Mouse (Mus musculus): ENCODE results near the gene Anp32a. TPM values are rescaled to one million over a fixed set of nuclear protein-coding genes. Genes with fewer than 3 reads are reported as not detected.
A peak's percentile ranks its signal among the peaks of the same experiment; 100 is the strongest.

Anp32a gene
- polyA plus RNA-seq, 1 experiment from 2014 or later, result 246 TPM

DNA sequence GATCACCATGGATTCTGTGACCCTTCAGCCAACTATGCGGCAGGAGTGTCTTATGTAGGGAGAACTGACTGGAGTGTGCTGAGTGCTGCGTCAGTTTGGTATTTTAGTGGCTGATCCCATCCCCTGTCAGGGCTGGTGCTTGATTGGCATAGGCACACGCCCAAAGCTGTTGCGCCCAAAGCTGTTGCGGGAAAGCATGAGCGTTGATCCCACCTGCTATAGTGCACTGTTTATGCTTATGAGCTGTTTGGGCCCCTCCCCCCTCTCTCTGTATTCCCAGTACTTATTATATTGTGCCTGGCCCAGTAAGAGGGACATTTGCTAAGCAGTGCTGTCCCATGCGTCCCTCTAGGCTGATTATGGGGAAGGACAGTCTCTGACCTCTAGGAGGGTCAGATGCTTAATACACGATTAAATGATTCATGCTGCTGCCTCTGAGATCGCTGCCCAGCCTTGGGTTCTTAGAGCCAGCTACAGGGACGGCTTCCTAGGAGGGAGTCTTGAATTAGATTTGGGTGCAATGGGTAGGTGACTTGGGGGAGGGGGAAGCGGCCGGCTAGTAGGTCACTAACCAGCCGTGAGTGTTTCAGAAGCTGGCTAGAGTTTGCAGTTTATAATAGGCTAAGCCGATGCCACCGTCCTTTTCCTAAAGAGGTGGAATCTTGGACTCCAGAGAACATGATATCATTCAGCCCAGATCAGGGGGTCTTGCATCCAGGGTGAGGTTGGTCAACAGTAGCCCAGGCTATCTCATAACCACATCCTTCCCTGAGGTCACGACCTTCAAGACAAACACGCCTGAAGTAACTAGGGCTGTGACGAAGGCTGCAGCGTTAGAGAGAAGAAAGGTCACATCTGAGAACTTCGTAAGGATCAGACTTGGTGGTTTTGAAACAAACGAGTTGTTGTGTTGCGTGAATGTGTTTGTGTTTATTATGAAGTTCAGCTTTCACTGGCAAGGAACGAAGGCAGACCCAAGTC lies 25.7 kb downstream of the Anp32a start:
- Histone ChIP-seq H3K4me1 (peaks cover 91% of the 10 kb centered on the region), H3K36me3 (peaks cover 40% of the 10 kb centered on the region), H3K27ac (no peak overlapping the region), H3K27me3 (ENCODE audit: low read depth, poor library complexity, severe bottlenecking) (no peaks in the 10 kb centered on the region), H3K9me3 (replicated peaks) (no peaks in the 10 kb centered on the region), H3K4me3 (no peak overlapping the region)
- no peak for DNase-seq (ENCODE audit: low spot score)
- WGBS, result 75% methylated on average over 23 of the region's 23 CpGs

DNA sequence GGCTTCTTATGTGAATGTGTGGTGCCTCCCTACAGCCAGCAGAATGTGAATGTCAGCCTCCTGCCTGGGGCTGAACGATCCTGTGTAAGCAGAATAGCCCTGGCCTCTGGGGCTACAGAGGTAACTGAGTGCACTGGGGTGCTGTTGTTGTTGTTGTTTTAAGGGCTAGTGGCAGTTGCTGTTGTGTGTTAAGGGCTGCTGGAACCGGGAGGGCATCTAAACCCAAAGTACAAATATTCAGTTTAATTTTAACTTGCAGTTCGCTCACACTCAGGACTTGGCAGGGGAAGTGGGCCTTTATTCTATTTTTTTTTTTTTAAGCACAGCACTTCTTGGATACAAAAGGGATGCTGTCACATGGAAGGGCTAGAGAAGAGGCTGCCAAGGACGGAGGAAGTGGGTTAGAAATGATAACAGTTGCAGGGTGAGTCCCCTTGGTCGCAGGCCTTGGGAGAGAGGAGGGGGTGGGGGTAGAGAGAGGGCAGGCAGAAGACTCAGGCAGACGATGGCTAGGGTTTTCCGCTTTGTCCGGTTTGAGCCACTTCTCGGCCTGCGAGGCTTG lies 26.5 kb downstream of the Anp32a start:
- no peak for DNase-seq (ENCODE audit: low spot score)
- WGBS, result 67% methylated on average over 10 of the region's 10 CpGs

DNA sequence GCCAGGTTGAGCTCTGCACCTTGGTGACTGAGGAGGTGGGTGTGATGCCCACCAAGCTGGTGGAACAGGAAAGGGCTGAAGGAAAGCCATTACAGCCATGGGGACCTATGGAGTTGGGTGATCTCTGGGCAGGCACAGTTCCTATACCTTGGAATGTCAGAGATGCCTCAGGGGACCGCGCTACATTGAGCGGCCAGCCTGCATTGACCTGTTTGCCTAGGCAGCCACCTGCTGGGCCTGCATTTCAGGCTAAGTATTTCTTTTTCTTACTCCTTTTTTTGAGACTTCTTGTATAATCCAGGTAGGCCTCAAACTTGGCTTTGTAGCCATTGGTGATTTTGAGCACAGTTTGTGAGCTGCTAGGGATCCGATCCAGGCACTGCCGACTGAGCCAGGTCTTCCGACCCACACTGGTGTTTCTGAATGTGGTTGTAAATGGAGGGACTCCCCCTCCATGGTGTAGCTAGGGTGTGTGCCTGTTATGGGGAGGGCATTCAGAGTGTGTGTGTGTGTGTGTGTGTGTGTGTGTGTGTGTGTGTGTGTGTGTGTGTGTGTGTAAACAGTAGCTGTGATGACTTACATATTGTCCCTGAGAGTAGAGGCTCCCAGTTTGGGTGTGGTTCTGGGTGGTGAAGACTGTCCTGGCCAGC lies 27.3 kb downstream of the Anp32a start:
- no peaks in the 10 kb centered on the region for H3K27me3 ChIP-seq (ENCODE audit: low read depth, poor library complexity, severe bottlenecking)
- no peaks in the 10 kb centered on the region for H3K9me3 ChIP-seq (replicated peaks)
- no peak overlapping the region for H3K4me3 ChIP-seq
- peaks cover 89% of the 10 kb centered on the region for H3K4me1 ChIP-seq
- no peak overlapping the region for H3K27ac ChIP-seq
- 86% methylated on average over 6 of the region's 6 CpGs for WGBS
- DNase-seq (ENCODE audit: low spot score), result no peak
- peaks cover 53% of the 10 kb centered on the region for H3K36me3 ChIP-seq

More for the DNA sequence above, 26.5 kb downstream of the Anp32a start:
- H3K27me3 ChIP-seq (ENCODE audit: low read depth, poor library complexity, severe bottlenecking), result no peaks in the 10 kb centered on the region
- no peak overlapping the region for H3K27ac ChIP-seq
- no peak overlapping the region for H3K4me3 ChIP-seq
- H3K36me3 ChIP-seq, result peaks cover 45% of the 10 kb centered on the region
- no peaks in the 10 kb centered on the region for H3K9me3 ChIP-seq (replicated peaks)
- H3K4me1 ChIP-seq, result peaks cover 89% of the 10 kb centered on the region

DNA sequence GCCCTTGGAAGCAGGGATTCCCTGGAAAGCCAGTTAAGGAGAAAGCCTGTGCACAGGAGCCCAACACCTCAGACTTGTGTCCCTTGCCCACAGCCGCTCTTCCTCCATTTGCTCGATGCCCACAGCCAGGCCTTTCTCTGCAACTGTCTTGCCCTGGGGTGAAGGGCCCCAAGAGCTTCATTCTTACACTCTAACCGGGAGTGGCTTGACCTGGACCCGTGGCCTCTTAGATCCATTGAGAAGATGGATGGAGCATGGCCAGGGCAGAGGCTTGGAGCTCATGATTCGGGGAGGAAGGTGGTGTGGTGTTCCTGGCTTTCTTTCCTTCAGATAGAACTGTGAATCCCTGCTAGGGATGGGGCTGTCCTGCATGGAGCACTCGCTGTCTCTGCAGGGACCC lies 28.1 kb downstream of the Anp32a start:
- WGBS, result 76% methylated on average over 6 of the region's 6 CpGs
- Histone ChIP-seq H3K4me1 (peaks cover 85% of the 10 kb centered on the region), H3K4me3 (no peak overlapping the region), H3K9me3 (replicated peaks) (no peaks in the 10 kb centered on the region), H3K27ac (no peak overlapping the region), H3K27me3 (ENCODE audit: low read depth, poor library complexity, severe bottlenecking) (no peaks in the 10 kb centered on the region), H3K36me3 (peaks cover 61% of the 10 kb centered on the region)
- DNase-seq (ENCODE audit: low spot score), result no peak

DNA sequence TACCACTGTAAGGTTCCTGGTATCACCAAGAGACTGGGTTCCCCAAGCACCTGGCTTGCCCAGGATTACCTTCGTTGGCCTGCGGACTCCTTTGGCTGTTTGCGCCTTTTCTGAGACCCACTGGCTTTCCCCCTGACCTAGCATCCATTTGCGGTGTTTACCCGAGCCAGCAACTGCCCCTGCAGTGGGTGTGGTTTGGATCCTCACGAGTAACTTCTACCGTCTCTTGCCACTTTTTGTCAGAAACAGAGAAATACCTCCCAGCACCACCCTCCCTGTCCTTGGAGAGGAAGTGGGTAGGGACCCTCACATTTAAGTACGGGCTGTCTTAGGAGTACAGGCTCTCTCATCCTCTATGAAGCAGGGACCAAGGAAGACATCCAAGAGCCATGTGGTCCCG lies 29.1 kb downstream of the Anp32a start:
- H3K27ac ChIP-seq, result no peak overlapping the region
- no peaks in the 10 kb centered on the region for H3K27me3 ChIP-seq (ENCODE audit: low read depth, poor library complexity, severe bottlenecking)
- peaks cover 71% of the 10 kb centered on the region for H3K36me3 ChIP-seq
- H3K4me1 ChIP-seq, result peaks cover 78% of the 10 kb centered on the region
- WGBS, result 80% methylated on average over 9 of the region's 9 CpGs
- DNase-seq (ENCODE audit: low spot score), result no peak
- no peak overlapping the region for H3K4me3 ChIP-seq
- H3K9me3 ChIP-seq (replicated peaks), result no peaks in the 10 kb centered on the region

DNA sequence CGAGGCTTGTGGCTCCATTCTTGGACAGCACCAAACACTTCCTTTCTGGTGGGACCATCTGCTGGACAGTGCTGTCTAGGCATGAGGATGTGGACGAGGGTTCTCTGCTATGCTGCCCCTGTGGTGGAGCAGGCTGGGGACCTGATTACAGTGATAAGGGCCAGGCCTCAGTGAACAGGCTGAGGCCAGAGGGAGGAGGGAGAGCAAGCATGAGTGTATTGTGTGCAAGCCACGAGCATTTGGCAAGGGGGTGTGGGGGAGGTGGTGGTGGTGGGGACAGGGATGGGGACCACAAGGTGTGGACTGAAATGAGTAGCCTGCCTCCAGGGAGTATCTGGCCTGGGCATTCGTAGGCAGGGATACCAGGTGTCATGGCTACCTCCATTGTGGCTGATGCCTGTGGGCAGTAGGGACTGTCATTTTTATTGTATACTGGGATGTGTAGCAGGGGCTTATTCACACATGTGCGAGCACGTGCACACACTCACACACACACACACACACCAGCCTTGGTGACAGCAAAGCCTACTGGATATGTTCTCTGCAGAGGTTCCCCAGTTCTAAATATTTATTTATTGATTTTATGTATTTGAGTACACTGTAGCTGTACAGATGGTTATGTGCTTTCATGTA lies 29.7 kb downstream of the Anp32a start:
- no peak for DNase-seq (ENCODE audit: low spot score)
- Histone ChIP-seq H3K27ac (no peak overlapping the region), H3K36me3 (peaks cover 77% of the 10 kb centered on the region), H3K4me3 (no peak overlapping the region), H3K27me3 (ENCODE audit: low read depth, poor library complexity, severe bottlenecking) (no peaks in the 10 kb centered on the region), H3K9me3 (replicated peaks) (no peaks in the 10 kb centered on the region), H3K4me1 (peaks cover 72% of the 10 kb centered on the region)
- WGBS, result 80% methylated on average over 6 of the region's 6 CpGs

DNA sequence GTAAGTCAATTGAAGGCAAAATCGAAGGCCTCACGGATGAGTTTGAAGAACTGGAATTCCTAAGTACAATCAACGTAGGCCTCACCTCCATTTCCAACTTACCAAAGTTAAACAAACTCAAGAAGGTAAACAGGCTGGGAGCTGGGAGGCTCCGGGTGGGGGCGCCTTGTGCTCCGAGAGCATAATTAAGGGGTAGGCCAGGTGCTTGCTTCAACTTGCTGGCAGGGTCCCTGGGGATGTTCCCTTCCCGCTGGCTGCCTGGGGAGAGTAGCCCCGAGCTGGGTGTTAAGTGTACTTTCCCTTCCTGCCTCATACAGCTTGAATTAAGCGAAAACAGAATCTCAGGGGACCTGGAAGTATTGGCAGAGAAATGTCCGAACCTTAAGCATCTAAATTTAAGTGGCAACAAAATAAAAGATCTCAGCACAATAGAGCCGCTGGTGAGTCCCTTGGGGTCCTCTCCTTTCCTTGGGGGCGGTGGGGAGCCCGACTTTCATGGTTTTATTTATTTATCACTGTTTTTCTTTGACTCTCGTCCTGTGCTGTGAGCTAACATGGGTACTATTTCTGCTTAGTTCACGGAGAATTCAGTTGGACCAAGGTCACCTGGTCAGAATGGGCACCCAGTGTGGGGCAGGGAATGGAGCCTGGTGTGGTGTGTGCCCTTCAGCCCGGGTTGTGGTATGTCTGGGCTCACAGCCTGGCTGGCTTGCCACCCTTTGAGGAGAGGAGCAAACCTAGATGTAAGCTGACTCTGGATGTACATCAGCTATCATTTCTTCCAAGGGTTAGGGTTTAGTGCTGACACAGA lies 30.9 kb downstream of the Anp32a start:
- H3K27me3 ChIP-seq (ENCODE audit: low read depth, poor library complexity, severe bottlenecking), result no peaks in the 10 kb centered on the region
- 81% methylated on average over 16 of the region's 16 CpGs for WGBS
- H3K36me3 ChIP-seq, result peaks cover 89% of the 10 kb centered on the region
- H3K9me3 ChIP-seq (replicated peaks), result no peaks in the 10 kb centered on the region
- DNase-seq (ENCODE audit: low spot score), result no peak
- H3K4me3 ChIP-seq, result no peak overlapping the region
- H3K4me1 ChIP-seq, result peaks cover 60% of the 10 kb centered on the region
- H3K27ac ChIP-seq, result no peak overlapping the region

DNA sequence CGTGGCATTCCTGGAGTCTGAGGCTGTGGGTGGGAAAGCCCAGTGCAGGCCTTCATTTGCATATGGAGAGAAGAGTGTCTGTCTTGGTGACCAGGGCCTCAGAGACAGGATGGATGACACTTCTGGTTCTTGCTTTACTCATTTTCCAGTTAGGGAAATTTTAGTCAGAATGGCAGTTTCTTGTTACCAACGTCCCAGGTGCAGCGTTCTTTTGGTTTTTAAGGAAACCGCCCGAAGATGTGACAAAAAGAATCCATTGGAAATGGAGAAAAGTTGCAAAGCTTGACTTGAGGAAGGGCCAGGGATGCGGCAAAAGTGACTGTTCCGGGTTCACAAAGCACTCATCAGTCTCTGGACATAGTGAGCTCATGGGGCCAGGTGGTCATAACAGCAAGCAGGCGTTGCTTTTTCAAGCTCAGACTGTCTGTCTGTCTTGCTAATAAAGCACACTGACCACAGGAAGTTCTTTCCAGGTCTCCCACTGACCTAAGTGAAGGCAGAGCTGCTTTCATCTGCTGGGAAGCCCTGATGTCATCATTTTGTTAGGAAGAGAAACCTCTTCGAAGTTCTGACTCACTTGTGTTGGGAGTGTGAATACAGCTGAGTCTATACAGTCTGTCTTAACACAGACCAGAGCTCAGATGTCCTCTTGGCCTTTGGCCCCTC lies 31.6 kb downstream of the Anp32a start:
- H3K4me1 ChIP-seq, result peaks cover 53% of the 10 kb centered on the region
- no peaks in the 10 kb centered on the region for H3K9me3 ChIP-seq (replicated peaks)
- peaks cover 96% of the 10 kb centered on the region for H3K36me3 ChIP-seq
- no peak for DNase-seq (ENCODE audit: low spot score)
- H3K27me3 ChIP-seq (ENCODE audit: low read depth, poor library complexity, severe bottlenecking), result no peaks in the 10 kb centered on the region
- no peak overlapping the region for H3K4me3 ChIP-seq
- 86% methylated on average over 9 of the region's 9 CpGs for WGBS
- no peak overlapping the region for H3K27ac ChIP-seq

DNA sequence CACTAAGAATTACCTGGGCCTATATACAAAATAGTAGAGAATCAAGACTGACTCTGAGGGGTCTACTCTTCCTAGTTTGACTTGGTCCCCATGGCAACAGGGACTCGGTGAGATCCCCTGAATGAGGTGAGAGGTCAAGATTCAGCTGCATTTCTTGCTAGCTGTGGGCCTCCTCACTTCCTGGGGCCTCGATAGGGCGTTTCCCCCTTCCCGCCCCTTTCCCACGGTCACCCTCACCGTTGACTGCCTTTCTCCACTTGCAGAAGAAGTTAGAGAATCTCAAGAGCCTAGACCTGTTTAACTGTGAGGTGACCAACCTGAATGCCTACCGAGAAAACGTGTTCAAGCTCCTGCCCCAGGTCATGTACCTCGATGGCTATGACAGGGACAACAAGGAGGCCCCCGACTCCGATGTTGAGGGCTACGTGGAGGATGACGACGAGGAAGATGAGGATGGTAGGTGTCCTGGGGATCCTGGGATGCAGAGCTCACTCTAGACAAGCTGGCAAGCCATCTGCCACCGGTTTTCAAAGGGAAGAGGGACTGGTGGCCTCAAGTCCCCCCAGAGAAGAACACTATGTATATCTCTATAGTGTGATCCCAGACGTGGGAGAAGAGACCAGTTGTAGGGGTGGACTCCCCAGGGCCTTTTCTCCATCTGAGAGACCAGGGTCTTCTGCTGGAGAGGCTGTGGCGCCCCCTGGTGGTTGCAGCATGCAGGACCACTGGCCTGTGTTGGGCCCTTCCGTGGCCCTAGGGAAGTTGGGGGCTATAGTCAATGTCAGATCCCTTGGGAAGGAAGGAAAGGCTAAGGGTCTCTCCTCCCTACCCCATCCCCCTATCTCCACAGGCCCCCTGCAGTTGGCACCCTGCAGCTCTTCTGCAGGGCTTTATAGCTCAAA lies 32.4 kb downstream of the Anp32a start:
- peak; percentile 71 for DNase-seq (ENCODE audit: low spot score)
- Histone ChIP-seq H3K27ac (0 out of 2 replicates have a peak overlapping the region, but pooled peaks have one; percentile 23), H3K9me3 (replicated peaks) (no peaks in the 10 kb centered on the region), H3K4me3 (no peak overlapping the region), H3K4me1 (peaks cover 45% of the 10 kb centered on the region), H3K36me3 (peaks cover 98% of the 10 kb centered on the region), H3K27me3 (ENCODE audit: low read depth, poor library complexity, severe bottlenecking) (no peaks in the 10 kb centered on the region)
- 69% methylated on average over 18 of the region's 18 CpGs for WGBS

DNA sequence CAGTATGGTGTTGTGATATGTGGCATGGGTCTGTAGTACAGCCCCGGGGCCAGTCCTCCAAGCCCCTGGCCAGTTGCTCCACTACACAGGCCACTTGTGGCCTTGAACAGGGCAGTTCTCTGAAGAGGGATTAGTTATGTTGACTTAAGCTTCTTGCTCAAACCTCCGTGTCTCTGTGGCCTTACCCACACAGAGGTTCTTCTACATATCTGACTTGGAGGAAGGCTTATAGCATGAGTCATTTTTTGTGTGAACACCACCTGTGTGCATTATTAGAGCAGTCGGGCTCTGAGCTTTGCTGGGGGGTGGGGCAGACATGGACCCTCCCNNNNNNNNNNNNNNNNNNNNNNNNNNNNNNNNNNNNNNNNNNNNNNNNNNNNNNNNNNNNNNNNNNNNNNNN lies 33.2 kb downstream of the Anp32a start:
- no peak overlapping the region for H3K27ac ChIP-seq
- H3K27me3 ChIP-seq (ENCODE audit: low read depth, poor library complexity, severe bottlenecking), result no peaks in the 10 kb centered on the region
- 86% methylated on average over 3 of the region's 3 CpGs for WGBS
- H3K9me3 ChIP-seq (replicated peaks), result no peaks in the 10 kb centered on the region
- no peak for DNase-seq (ENCODE audit: low spot score)
- peaks cover 38% of the 10 kb centered on the region for H3K4me1 ChIP-seq
- peaks cover 96% of the 10 kb centered on the region for H3K36me3 ChIP-seq
- no peak overlapping the region for H3K4me3 ChIP-seq

DNA sequence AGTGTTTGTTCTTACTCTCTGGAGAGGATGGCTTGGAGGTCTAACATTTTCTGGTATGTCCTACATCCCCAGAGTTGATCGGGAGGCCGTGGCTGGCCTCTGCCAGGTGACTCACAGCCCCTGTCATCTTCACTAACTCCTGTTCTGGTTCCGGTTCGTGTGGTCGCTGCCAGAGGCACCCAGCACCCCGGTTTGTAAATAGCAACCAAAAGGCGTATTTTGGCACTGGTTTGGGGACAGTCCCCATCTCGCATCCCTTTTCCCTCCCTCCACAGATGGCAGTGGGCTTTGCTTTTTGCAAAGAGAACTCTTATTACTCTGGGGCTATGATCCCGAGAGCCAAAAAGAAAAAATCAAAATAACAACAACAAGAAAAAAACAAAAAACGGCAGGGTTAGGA lies 36.8 kb downstream of the Anp32a start:
- Histone ChIP-seq H3K27ac (no peak overlapping the region), H3K36me3 (peaks cover 77% of the 10 kb centered on the region), H3K4me3 (no peak overlapping the region), H3K4me1 (peaks cover 16% of the 10 kb centered on the region), H3K27me3 (ENCODE audit: low read depth, poor library complexity, severe bottlenecking) (no peaks in the 10 kb centered on the region), H3K9me3 (replicated peaks) (no peaks in the 10 kb centered on the region)
- DNase-seq (ENCODE audit: low spot score), result no peak
- 95% methylated on average over 10 of the region's 10 CpGs for WGBS
